Mouse (Mus musculus) frontal cortex, postnatal 25 days (tissue): ENCODE measurements at regions not wholly inside any gene's neighbourhood (a gene's known extent, or its start where the extent isn't known, plus 50 kb on each side); places are given as distances from the start of the nearest gene placed in this dataset.

ENCODE experiments used
- DNase-seq, 2 experiments: peaks; one replicate each; pipeline ENCODE4 v3.0.0; 2022; ENCODE audit warnings: low spot score in 2 of 2

GRCm38 (mm10) chr13:112121110-112121509 is 167.1 kb upstream of the Ankrd55 start:
- DNase-seq, result no peak

GRCm38 (mm10) chr13:112122842-112123373 is 165.3 kb upstream of the Ankrd55 start:
- no peak for DNase-seq

GRCm38 (mm10) chr13:112125769-112126469 is 162.3 kb upstream of the Ankrd55 start:
- no peak for DNase-seq

GRCm38 (mm10) chr13:112130220-112130619 is 158.0 kb upstream of the Ankrd55 start:
- DNase-seq, result no peak

- DNase-seq, result no peak
These were observed 157.5 kb upstream of the Ankrd55 start for GRCm38 (mm10) chr13:112130774-112131173.

- DNase-seq, result no peak
These were observed 157.1 kb upstream of the Ankrd55 start for GRCm38 (mm10) chr13:112131191-112131590.

- no peak for DNase-seq
These were observed 154.5 kb upstream of the Ankrd55 start for GRCm38 (mm10) chr13:112133736-112134135.

- no peak for DNase-seq
These were observed 153.6 kb upstream of the Ankrd55 start for GRCm38 (mm10) chr13:112134701-112135100.

- no peak for DNase-seq
These were observed 152.5 kb upstream of the Ankrd55 start for GRCm38 (mm10) chr13:112135777-112136176.

- no peak for DNase-seq
These were observed 151.4 kb upstream of the Ankrd55 start for GRCm38 (mm10) chr13:112136850-112137249.

- DNase-seq, result no peak
These were observed 147.4 kb upstream of the Ankrd55 start for GRCm38 (mm10) chr13:112140871-112141270.

- DNase-seq, result no peak
These were observed 143.6 kb upstream of the Ankrd55 start for GRCm38 (mm10) chr13:112144393-112145348.

GRCm38 (mm10) chr13:112152614-112153550 is 135.4 kb upstream of the Ankrd55 start:
- no peak for DNase-seq

- no peak for DNase-seq
These were observed 134.5 kb upstream of the Ankrd55 start for GRCm38 (mm10) chr13:112153681-112154127.

- no peak for DNase-seq
These were observed 128.7 kb upstream of the Ankrd55 start for GRCm38 (mm10) chr13:112159430-112160172.

GRCm38 (mm10) chr13:112160173-112160641 is 128.0 kb upstream of the Ankrd55 start:
- DNase-seq, result no peak

- no peak for DNase-seq
These were observed 127.5 kb upstream of the Ankrd55 start for GRCm38 (mm10) chr13:112160726-112161125.

- DNase-seq, result no peak
These were observed 126.4 kb upstream of the Ankrd55 start for GRCm38 (mm10) chr13:112161886-112162285.

- no peak for DNase-seq
These were observed 122.3 kb upstream of the Ankrd55 start for GRCm38 (mm10) chr13:112165921-112166320.

GRCm38 (mm10) chr13:112166338-112166802 is 121.9 kb upstream of the Ankrd55 start:
- DNase-seq, result no peak
